Mouse (Mus musculus): ENCODE results near the gene Ugt1a7c. TPM values are rescaled to one million over a fixed set of nuclear protein-coding genes. Genes with fewer than 3 reads are reported as not detected.
A peak's percentile ranks its signal among the peaks of the same experiment; 100 is the strongest.
"Not testable (repeated sequence)": the region's sequence is repeated elsewhere in the genome, so short reads cannot be mapped to it uniquely, and the experiment has no call there.

The Ugt1a7c gene
- polyA plus RNA-seq, 1 experiment from 2014 or later: 0.65 TPM

DNA sequence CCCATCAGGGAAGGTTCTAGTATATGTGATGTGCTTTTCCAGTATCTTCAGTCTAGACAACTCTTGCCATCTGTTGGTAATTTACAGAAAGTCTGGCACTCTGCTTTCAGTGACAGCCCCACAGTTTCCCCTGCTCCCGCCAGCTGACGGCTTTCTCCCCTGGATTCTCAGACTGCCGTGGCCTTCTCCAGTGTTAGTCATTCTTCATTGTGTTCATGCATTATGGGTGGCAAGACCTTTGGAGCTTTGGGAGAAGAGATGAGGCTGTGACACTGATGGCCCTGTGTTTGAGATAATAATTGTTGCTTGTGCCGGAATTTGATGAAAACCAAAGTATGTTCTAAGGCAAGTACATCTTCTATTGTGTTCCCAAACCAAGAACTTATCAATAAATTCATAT, 123.7 kb downstream of the Ugt1a7c start:
- H3K9me3 ChIP-seq (ENCODE audit: control insufficient read depth, low read length): peaks cover 41% of the 10 kb centered on the region
- DNase-seq (ENCODE audit: low spot score) (peak; percentile 12), ATAC-seq (ENCODE audit: insufficient read depth, low FRiP score, low TSS enrichment) (no peak)
- no peaks in the 10 kb centered on the region for H3K27me3 ChIP-seq (ENCODE audit: control insufficient read depth, insufficient read depth, low read length)
- no peak overlapping the region for H3K27ac ChIP-seq (ENCODE audit: low read depth, low read length)
- no peak overlapping the region for H3K9ac ChIP-seq (ENCODE audit: low read length)
- no peaks in the 10 kb centered on the region for H3K36me3 ChIP-seq (ENCODE audit: control insufficient read depth, insufficient read depth, low read length)
- no peaks in the 10 kb centered on the region for H3K4me1 ChIP-seq (ENCODE audit: control insufficient read depth, insufficient read depth, low read length)
- 53% methylated on average over 4 of the region's 4 CpGs for WGBS
- H3K4me2 ChIP-seq (ENCODE audit: low read depth): no peak overlapping the region
- no peak overlapping the region for H3K4me3 ChIP-seq (ENCODE audit: low read depth, low read length)

- Histone ChIP-seq H3K9me3 (ENCODE audit: control insufficient read depth, low read length) (peaks cover 36% of the 10 kb centered on the region), H3K27me3 (ENCODE audit: control insufficient read depth, insufficient read depth, low read length) (no peaks in the 10 kb centered on the region), H3K4me3 (ENCODE audit: low read depth, low read length) (no peak overlapping the region), H3K36me3 (ENCODE audit: control insufficient read depth, insufficient read depth, low read length) (no peaks in the 10 kb centered on the region), H3K9ac (ENCODE audit: low read length) (no peak overlapping the region), H3K4me1 (ENCODE audit: control insufficient read depth, insufficient read depth, low read length) (no peaks in the 10 kb centered on the region), H3K4me2 (ENCODE audit: low read depth) (no peak overlapping the region), H3K27ac (ENCODE audit: low read depth, low read length) (no peak overlapping the region)
- peak; percentile 10 for DNase-seq (ENCODE audit: low spot score)
- WGBS: 21% methylated on average over 1 of the region's 1 CpGs
- no peak for ATAC-seq (ENCODE audit: insufficient read depth, low FRiP score, low TSS enrichment)
These were observed 124.2 kb downstream of the Ugt1a7c start for GRCm38 (mm10) chr1:88219054-88219453.

- Histone ChIP-seq H3K4me3 (ENCODE audit: low read depth, low read length) (no peak overlapping the region), H3K9ac (ENCODE audit: low read length) (no peak overlapping the region), H3K9me3 (ENCODE audit: control insufficient read depth, low read length) (peaks cover 27% of the 10 kb centered on the region), H3K4me2 (ENCODE audit: low read depth) (no peak overlapping the region), H3K4me1 (ENCODE audit: control insufficient read depth, insufficient read depth, low read length) (no peaks in the 10 kb centered on the region), H3K27ac (ENCODE audit: low read depth, low read length) (no peak overlapping the region), H3K27me3 (ENCODE audit: control insufficient read depth, insufficient read depth, low read length) (no peaks in the 10 kb centered on the region), H3K36me3 (ENCODE audit: control insufficient read depth, insufficient read depth, low read length) (no peaks in the 10 kb centered on the region)
- DNase-seq (ENCODE audit: low spot score) (peak; percentile 11), ATAC-seq (ENCODE audit: insufficient read depth, low FRiP score, low TSS enrichment) (no peak)
These were observed 125.5 kb downstream of the Ugt1a7c start for GRCm38 (mm10) chr1:88220336-88220735.

GRCm38 (mm10) chr1:88222216-88222615, 127.4 kb downstream of the Ugt1a7c start:
- ATAC-seq (ENCODE audit: insufficient read depth, low FRiP score, low TSS enrichment) (no peak), DNase-seq (ENCODE audit: low spot score) (no peak)
- 55% methylated on average over 2 of the region's 2 CpGs for WGBS
- peaks cover 29% of the 10 kb centered on the region for H3K9me3 ChIP-seq (ENCODE audit: control insufficient read depth, low read length)
- no peak overlapping the region for H3K27ac ChIP-seq (ENCODE audit: low read depth, low read length)
- H3K27me3 ChIP-seq (ENCODE audit: control insufficient read depth, insufficient read depth, low read length): no peaks in the 10 kb centered on the region
- H3K4me3 ChIP-seq (ENCODE audit: low read depth, low read length): no peak overlapping the region
- H3K4me1 ChIP-seq (ENCODE audit: control insufficient read depth, insufficient read depth, low read length): no peaks in the 10 kb centered on the region
- no peak overlapping the region for H3K4me2 ChIP-seq (ENCODE audit: low read depth)
- H3K9ac ChIP-seq (ENCODE audit: low read length): no peak overlapping the region
- H3K36me3 ChIP-seq (ENCODE audit: control insufficient read depth, insufficient read depth, low read length): no peaks in the 10 kb centered on the region

- not testable (repeated sequence) for H3K4me3 ChIP-seq (ENCODE audit: low read depth, low read length); H3K36me3 ChIP-seq (ENCODE audit: control insufficient read depth, insufficient read depth, low read length); H3K4me1 ChIP-seq (ENCODE audit: control insufficient read depth, insufficient read depth, low read length); ATAC-seq (ENCODE audit: insufficient read depth, low FRiP score, low TSS enrichment); H3K4me2 ChIP-seq (ENCODE audit: low read depth); H3K27me3 ChIP-seq (ENCODE audit: control insufficient read depth, insufficient read depth, low read length); H3K27ac ChIP-seq (ENCODE audit: low read depth, low read length); H3K9ac ChIP-seq (ENCODE audit: low read length)
- DNase-seq (ENCODE audit: low spot score): peak; percentile 8
- H3K9me3 ChIP-seq (ENCODE audit: control insufficient read depth, low read length): peaks cover 33% of the 10 kb centered on the region
These were observed 128.2 kb downstream of the Ugt1a7c start for GRCm38 (mm10) chr1:88223011-88223515.

DNA sequence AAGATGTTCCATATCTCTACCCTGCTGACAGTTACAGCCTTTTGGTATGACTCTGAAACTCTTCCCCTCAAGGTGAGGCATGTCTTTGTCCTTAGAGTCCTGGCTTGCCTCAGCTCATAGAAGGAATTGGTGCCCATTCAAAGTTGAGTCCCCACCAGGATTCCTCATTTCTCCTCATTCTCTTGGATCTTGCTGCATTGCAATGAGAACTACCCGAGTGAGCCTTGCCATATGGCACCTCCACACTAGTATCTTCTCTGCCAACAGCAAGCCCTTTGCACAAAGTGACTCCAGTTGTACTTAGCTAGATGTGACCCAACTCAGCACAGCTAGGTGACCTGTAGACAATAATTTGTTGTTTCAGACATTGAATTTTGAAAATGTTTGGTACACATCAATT, 128.7 kb downstream of the Ugt1a7c start:
- Histone ChIP-seq H3K4me3 (ENCODE audit: low read depth, low read length) (no peak overlapping the region), H3K27ac (ENCODE audit: low read depth, low read length) (no peak overlapping the region), H3K36me3 (ENCODE audit: control insufficient read depth, insufficient read depth, low read length) (no peaks in the 10 kb centered on the region), H3K9ac (ENCODE audit: low read length) (no peak overlapping the region), H3K9me3 (ENCODE audit: control insufficient read depth, low read length) (peaks cover 38% of the 10 kb centered on the region), H3K4me1 (ENCODE audit: control insufficient read depth, insufficient read depth, low read length) (no peaks in the 10 kb centered on the region), H3K27me3 (ENCODE audit: control insufficient read depth, insufficient read depth, low read length) (no peaks in the 10 kb centered on the region), H3K4me2 (ENCODE audit: low read depth) (no peak overlapping the region)
- WGBS: 64% methylated on average over 1 of the region's 1 CpGs
- peak; percentile 10 for DNase-seq (ENCODE audit: low spot score)
- no peak for ATAC-seq (ENCODE audit: insufficient read depth, low FRiP score, low TSS enrichment)

GRCm38 (mm10) chr1:88224029-88224776, 129.3 kb downstream of the Ugt1a7c start:
- H3K27me3 ChIP-seq (ENCODE audit: control insufficient read depth, insufficient read depth, low read length): no peaks in the 10 kb centered on the region
- no peak for DNase-seq (ENCODE audit: low spot score)
- H3K9ac ChIP-seq (ENCODE audit: low read length): no peak overlapping the region
- peaks cover 40% of the 10 kb centered on the region for H3K9me3 ChIP-seq (ENCODE audit: control insufficient read depth, low read length)
- no peaks in the 10 kb centered on the region for H3K36me3 ChIP-seq (ENCODE audit: control insufficient read depth, insufficient read depth, low read length)
- WGBS: 72% methylated on average over 2 of the region's 2 CpGs
- no peak for ATAC-seq (ENCODE audit: insufficient read depth, low FRiP score, low TSS enrichment)
- no peaks in the 10 kb centered on the region for H3K4me1 ChIP-seq (ENCODE audit: control insufficient read depth, insufficient read depth, low read length)
- H3K4me2 ChIP-seq (ENCODE audit: low read depth): no peak overlapping the region
- no peak overlapping the region for H3K4me3 ChIP-seq (ENCODE audit: low read depth, low read length)
- no peak overlapping the region for H3K27ac ChIP-seq (ENCODE audit: low read depth, low read length)

DNA sequence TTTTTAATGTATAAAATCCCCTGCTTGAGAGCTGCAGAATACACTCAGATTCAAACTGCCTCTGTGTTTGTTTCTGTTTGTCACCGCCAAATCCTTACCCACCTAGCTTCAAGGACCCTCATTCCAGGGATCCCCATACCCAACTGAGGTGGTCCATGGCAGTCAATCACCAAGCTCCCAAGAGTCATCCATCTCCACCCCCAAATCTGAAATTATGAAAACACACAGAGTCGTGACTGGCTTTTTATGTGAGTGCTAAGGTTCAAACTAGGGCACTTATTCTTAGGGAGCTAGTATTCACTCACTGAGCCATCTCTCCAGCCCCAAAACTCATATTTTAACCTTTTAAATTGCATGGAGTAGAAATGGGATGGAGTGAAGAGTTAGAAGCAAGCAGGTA, 130.4 kb downstream of the Ugt1a7c start:
- not testable (repeated sequence) for DNase-seq (ENCODE audit: low spot score); H3K4me2 ChIP-seq (ENCODE audit: low read depth); H3K27ac ChIP-seq (ENCODE audit: low read depth, low read length); ATAC-seq (ENCODE audit: insufficient read depth, low FRiP score, low TSS enrichment); H3K4me1 ChIP-seq (ENCODE audit: control insufficient read depth, insufficient read depth, low read length); H3K36me3 ChIP-seq (ENCODE audit: control insufficient read depth, insufficient read depth, low read length); H3K27me3 ChIP-seq (ENCODE audit: control insufficient read depth, insufficient read depth, low read length); H3K4me3 ChIP-seq (ENCODE audit: low read depth, low read length); H3K9ac ChIP-seq (ENCODE audit: low read length)
- H3K9me3 ChIP-seq (ENCODE audit: control insufficient read depth, low read length): peaks cover 51% of the 10 kb centered on the region
- 49% methylated on average over 2 of the region's 2 CpGs for WGBS

DNA sequence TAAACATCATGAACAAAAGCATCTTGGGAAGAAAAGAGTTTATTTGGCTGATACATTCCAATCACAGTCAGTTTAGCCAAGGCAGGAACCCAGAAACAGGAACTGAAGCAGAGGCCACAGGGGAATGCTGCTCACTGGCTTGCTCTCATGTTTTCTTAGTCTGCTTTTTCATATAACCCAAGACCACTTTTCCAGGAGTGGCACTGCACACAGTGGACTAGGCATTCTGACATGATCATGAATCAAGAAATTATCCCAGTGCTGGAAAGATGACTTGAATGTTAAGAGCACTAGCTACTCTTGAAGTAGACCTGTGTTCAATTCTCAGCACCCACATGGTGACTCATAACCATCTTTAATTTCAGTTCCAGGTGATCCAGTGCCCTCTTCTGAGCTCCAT, 130.9 kb downstream of the Ugt1a7c start:
- H3K9ac ChIP-seq (ENCODE audit: low read length): no peak overlapping the region
- no peak overlapping the region for H3K4me2 ChIP-seq (ENCODE audit: low read depth)
- H3K27me3 ChIP-seq (ENCODE audit: control insufficient read depth, insufficient read depth, low read length): no peaks in the 10 kb centered on the region
- no peak overlapping the region for H3K4me3 ChIP-seq (ENCODE audit: low read depth, low read length)
- no peak for DNase-seq (ENCODE audit: low spot score)
- no peaks in the 10 kb centered on the region for H3K36me3 ChIP-seq (ENCODE audit: control insufficient read depth, insufficient read depth, low read length)
- H3K4me1 ChIP-seq (ENCODE audit: control insufficient read depth, insufficient read depth, low read length): no peaks in the 10 kb centered on the region
- no peak for ATAC-seq (ENCODE audit: insufficient read depth, low FRiP score, low TSS enrichment)
- H3K9me3 ChIP-seq (ENCODE audit: control insufficient read depth, low read length): peaks cover 55% of the 10 kb centered on the region
- H3K27ac ChIP-seq (ENCODE audit: low read depth, low read length): no peak overlapping the region
